Mouse (Mus musculus) urinary bladder, postnatal 25 days (tissue): ENCODE data around the gene Rchy1.
"Not testable (repeated sequence)": the region's sequence is repeated elsewhere in the genome, so short reads cannot be mapped to it uniquely, and the experiment has no call there.

Source experiments
- DNase-seq: peaks from one replicate; pipeline ENCODE4 v3.0.0; 2022; ENCODE audit warnings: low spot score

Rchy1 gene

GRCm38 (mm10) chr5:91959986-91960385 lies 2.9 kb downstream of the Rchy1 start:
- DNase-seq: no peak

GRCm38 (mm10) chr5:91959096-91959495 lies 3.8 kb downstream of the Rchy1 start:
- DNase-seq: no peak

GRCm38 (mm10) chr5:91956991-91957760 lies 5.7 kb downstream of the Rchy1 start:
- DNase-seq: no peak

GRCm38 (mm10) chr5:91951404-91951803 lies 11.5 kb downstream of the Rchy1 start:
- no peak for DNase-seq

GRCm38 (mm10) chr5:91949441-91949840 lies 13.4 kb downstream of the Rchy1 start:
- DNase-seq: no peak

- DNase-seq: no peak
Measured at GRCm38 (mm10) chr5:91947008-91947407, 15.9 kb downstream of the Rchy1 start.

GRCm38 (mm10) chr5:91945609-91946008 lies 17.3 kb downstream of the Rchy1 start:
- DNase-seq: not testable (repeated sequence)

GRCm38 (mm10) chr5:91913231-91913630 lies 49.6 kb downstream of the Rchy1 start:
- DNase-seq: no peak

- no peak for DNase-seq
Measured at GRCm38 (mm10) chr5:91911384-91912106, 51.3 kb downstream of the Rchy1 start.

- no peak for DNase-seq
Measured at GRCm38 (mm10) chr5:91910616-91911015, 52.3 kb downstream of the Rchy1 start.

- no peak for DNase-seq
Measured at GRCm38 (mm10) chr5:91909010-91909620, 53.8 kb downstream of the Rchy1 start.
